9 mouse cellular contexts compared by ENCODE assay signal in genomic region chr3:85707421-85707820, GRCm38 (mm10).
DNase-seq lines count a peak whose midpoint lies in the region; ATAC-seq and TF ChIP-seq lines count a peak whose summit lies in the region.
"Had no signal": no experiment of that assay in that cellular context is flagged by ENCODE, and none has a peak within 500 bp of the region (broad histone marks: within the 10 kb centered on the region; RNA-seq: fewer than 3 reads in every experiment).

No protein-coding gene starts in this region.

- no peak for TF ChIP-seq POLR2A in liver, adult 2 months (IDR thresholded peaks at IDR 0.05; ENCODE audit: extremely low read depth, insufficient read depth, low read length)
- TF ChIP-seq POLR2A in bone marrow macrophage, adult 2 months (IDR thresholded peaks at IDR 0.05; ENCODE audit: borderline replicate concordance, low read depth, low read length): no peak

- H3K9ac ChIP-seq in liver, adult 2 months (ENCODE audit: low read depth, low read length): no peak overlapping the region
- no peak overlapping the region for H3K9ac ChIP-seq in liver, embryonic 11.5 days (ENCODE audit: low read depth, low read length)
- H3K9ac ChIP-seq: heart, embryonic 13.5 days had no signal

- no peaks in the 10 kb centered on the region for H3K36me3 ChIP-seq in liver, adult 2 months (ENCODE audit: control insufficient read depth, insufficient read depth, low read length)
- no peaks in the 10 kb centered on the region for H3K36me3 ChIP-seq in liver, embryonic 11.5 days (ENCODE audit: control insufficient read depth, insufficient read depth, low read length)
- H3K36me3 ChIP-seq: heart, embryonic 13.5 days had no signal

- no peaks in the 10 kb centered on the region for H3K27me3 ChIP-seq in liver, adult 2 months (ENCODE audit: control insufficient read depth, insufficient read depth, low read length)
- no peaks in the 10 kb centered on the region; the same call in 1 of the 2 replicates for H3K27me3 ChIP-seq in liver, embryonic 11.5 days (replicated peaks; ENCODE audit: control insufficient read depth, insufficient read depth, low read length)
- H3K27me3 ChIP-seq: heart, embryonic 13.5 days had no signal

- no peak overlapping the region for H3K27ac ChIP-seq in liver, adult 2 months (replicated peaks; ENCODE audit: insufficient read depth, low read depth, low read length)
- H3K27ac ChIP-seq in liver, embryonic 11.5 days (ENCODE audit: low read depth, low read length): no peak overlapping the region
- no peak overlapping the region for H3K27ac ChIP-seq in bone marrow macrophage, adult 2 months (ENCODE audit: insufficient read depth, low read depth, low read length)
- no peak overlapping the region for H3K27ac ChIP-seq in gastrocnemius, adult 2 months
- H3K27ac ChIP-seq: heart, embryonic 13.5 days had no signal

- H3K4me2 ChIP-seq in liver, embryonic 11.5 days: no peak overlapping the region
- H3K4me2 ChIP-seq: heart, embryonic 13.5 days had no signal

- no peaks in the 10 kb centered on the region for H3K9me3 ChIP-seq in liver, embryonic 11.5 days (ENCODE audit: control insufficient read depth, low read length)
- H3K9me3 ChIP-seq: heart, embryonic 13.5 days had no signal

- intact Hi-C loops in gastrocnemius, adult 2 months (cut with DNase I): loop anchor here (1.0 to 10.0 kb wide), 2 partner anchors 210 to 427 kb away; no protein-coding TSS in a partner anchor
- intact Hi-C loops in left cerebral cortex, postnatal 14 days (cut with DNase I): loop anchor here (5.0 kb wide), 1 partner anchor 215 kb away; no protein-coding TSS in a partner anchor

- WGBS in liver, adult 2 months: 40% methylated on average over 7 of the region's 7 CpGs
- 36% methylated on average over 7 of the region's 7 CpGs for WGBS in liver, embryonic 11.5 days

- peak; percentile 21 for DNase-seq in liver, adult 2 months (ENCODE audit: extremely low read depth, low read depth, low spot score)
- no peak for DNase-seq in liver, embryonic 11.5 days (ENCODE audit: low spot score)
- DNase-seq in MEL-GATA-1-ER (ENCODE audit: extremely low read depth, low read depth): peak; percentile 33
- peak; percentile 61 for DNase-seq in gastrocnemius, adult 2 months
- DNase-seq in left cerebral cortex, postnatal 14 days (ENCODE audit: low spot score in 2 of 2): peak; percentile 19 to 30
- DNase-seq in retina, embryonic 14.5 days (ENCODE audit: low spot score): peak; percentile 72

- TF ChIP-seq CTCF in liver, adult 2 months (IDR thresholded peaks at IDR 0.05; ENCODE audit: low read depth, low read length): peak; percentile 72
- peak; percentile 76; the same call in 1 of the 2 replicates for TF ChIP-seq CTCF in bone marrow macrophage, adult 2 months (IDR thresholded peaks at IDR 0.05; ENCODE audit: low read depth, low read length)
- TF ChIP-seq CTCF in gastrocnemius, adult 2 months (IDR thresholded peaks at IDR 0.05): peak; percentile 88

- H3K79me2 ChIP-seq in liver, adult 2 months (ENCODE audit: control insufficient read depth, insufficient read depth, low read length): no peaks in the 10 kb centered on the region

- ATAC-seq in liver, embryonic 11.5 days (replicated peaks; ENCODE audit: low FRiP score): no peak
- ATAC-seq in megakaryocyte, adult 5-6 weeks (ENCODE audit: poor library complexity, severe bottlenecking): no peak

- no peak overlapping the region for H3K4me3 ChIP-seq in liver, adult 2 months (ENCODE audit: insufficient read depth, low read depth, low read length)
- no peak overlapping the region for H3K4me3 ChIP-seq in liver, embryonic 11.5 days (ENCODE audit: low read depth, low read length)
- no peak overlapping the region for H3K4me3 ChIP-seq in bone marrow macrophage, adult 2 months (ENCODE audit: insufficient read depth, low read length)
- no peak overlapping the region for H3K4me3 ChIP-seq in gastrocnemius, adult 2 months
- H3K4me3 ChIP-seq: heart, embryonic 13.5 days had no signal

- no peaks in the 10 kb centered on the region for H3K4me1 ChIP-seq in liver, adult 2 months (ENCODE audit: control insufficient read depth, insufficient read depth, low read length)
- no peaks in the 10 kb centered on the region; the same call in 1 of the 2 replicates for H3K4me1 ChIP-seq in liver, embryonic 11.5 days (replicated peaks; ENCODE audit: control insufficient read depth, insufficient read depth, low read length)
- H3K4me1 ChIP-seq in bone marrow macrophage, adult 2 months (ENCODE audit: control insufficient read depth, insufficient read depth, low read length): no peaks in the 10 kb centered on the region
